Mouse (Mus musculus): ENCODE results near the gene Kcnq4. TPM values are rescaled to one million over a fixed set of nuclear protein-coding genes. Genes with fewer than 3 reads are reported as not detected.

Gene Kcnq4
- polyA plus RNA-seq, 1 experiment from 2014 or later = 1.6 TPM

- Histone ChIP-seq H3K27me3 (replicated peaks; ENCODE audit: control insufficient read depth, insufficient read depth, low read length) (no peaks in the 10 kb centered on the region), H3K4me2 (replicated peaks; ENCODE audit: low read depth) (no peak overlapping the region), H3K9me3 (ENCODE audit: control insufficient read depth) (no peaks in the 10 kb centered on the region), H3K4me3 (ENCODE audit: low read depth, low read length) (no peak overlapping the region), H3K9ac (ENCODE audit: low read depth, low read length) (no peak overlapping the region), H3K36me3 (ENCODE audit: control insufficient read depth, insufficient read depth) (no peaks in the 10 kb centered on the region), H3K4me1 (replicated peaks; ENCODE audit: control insufficient read depth, insufficient read depth, low read length) (no peaks in the 10 kb centered on the region), H3K27ac (ENCODE audit: low read depth, low read length) (no peak overlapping the region)
- TF ChIP-seq CTCF (IDR thresholded peaks at IDR 0.05; ENCODE audit: low read depth) = no peak
- no peak for ATAC-seq
- 59% methylated on average over 8 of the region's 8 CpGs for WGBS
Observed at GRCm38 (mm10) chr4:120674775-120675451, 73.5 kb downstream of the Kcnq4 start.

- Histone ChIP-seq H3K4me2 (replicated peaks; ENCODE audit: low read depth) (no peak overlapping the region), H3K27ac (ENCODE audit: low read depth, low read length) (no peak overlapping the region), H3K27me3 (replicated peaks; ENCODE audit: control insufficient read depth, insufficient read depth, low read length) (no peaks in the 10 kb centered on the region), H3K4me3 (ENCODE audit: low read depth, low read length) (no peak overlapping the region), H3K4me1 (replicated peaks; ENCODE audit: control insufficient read depth, insufficient read depth, low read length) (no peaks in the 10 kb centered on the region), H3K36me3 (ENCODE audit: control insufficient read depth, insufficient read depth) (no peaks in the 10 kb centered on the region), H3K9ac (ENCODE audit: low read depth, low read length) (no peak overlapping the region), H3K9me3 (ENCODE audit: control insufficient read depth) (no peaks in the 10 kb centered on the region)
- no peak for ATAC-seq
- no peak for TF ChIP-seq CTCF (IDR thresholded peaks at IDR 0.05; ENCODE audit: low read depth)
- WGBS = 86% methylated on average over 3 of the region's 3 CpGs
Observed at GRCm38 (mm10) chr4:120673606-120674005, 74.8 kb downstream of the Kcnq4 start.

- Histone ChIP-seq H3K4me3 (ENCODE audit: low read depth, low read length) (no peak overlapping the region), H3K27ac (ENCODE audit: low read depth, low read length) (no peak overlapping the region), H3K36me3 (ENCODE audit: control insufficient read depth, insufficient read depth) (no peaks in the 10 kb centered on the region), H3K9me3 (ENCODE audit: control insufficient read depth) (no peaks in the 10 kb centered on the region), H3K27me3 (replicated peaks; ENCODE audit: control insufficient read depth, insufficient read depth, low read length) (no peaks in the 10 kb centered on the region), H3K4me1 (replicated peaks; ENCODE audit: control insufficient read depth, insufficient read depth, low read length) (0 out of 2 replicates have a peak, but pooled peaks cover 5% of the 10 kb centered on the region), H3K9ac (ENCODE audit: low read depth, low read length) (no peak overlapping the region), H3K4me2 (replicated peaks; ENCODE audit: low read depth) (no peak overlapping the region)
- no peak for ATAC-seq
- no peak for TF ChIP-seq CTCF (IDR thresholded peaks at IDR 0.05; ENCODE audit: low read depth)
- 67% methylated on average over 12 of the region's 12 CpGs for WGBS
Observed at GRCm38 (mm10) chr4:120671046-120671445, 77.4 kb downstream of the Kcnq4 start.

- H3K36me3 ChIP-seq (ENCODE audit: control insufficient read depth, insufficient read depth) = no peaks in the 10 kb centered on the region
- H3K9ac ChIP-seq (ENCODE audit: low read depth, low read length) = no peak overlapping the region
- H3K27ac ChIP-seq (ENCODE audit: low read depth, low read length) = no peak overlapping the region
- no peak overlapping the region for H3K4me3 ChIP-seq (ENCODE audit: low read depth, low read length)
- no peaks in the 10 kb centered on the region for H3K27me3 ChIP-seq (replicated peaks; ENCODE audit: control insufficient read depth, insufficient read depth, low read length)
- 0 out of 2 replicates have a peak, but pooled peaks cover 5% of the 10 kb centered on the region for H3K4me1 ChIP-seq (replicated peaks; ENCODE audit: control insufficient read depth, insufficient read depth, low read length)
- H3K9me3 ChIP-seq (ENCODE audit: control insufficient read depth) = no peaks in the 10 kb centered on the region
- H3K4me2 ChIP-seq (replicated peaks; ENCODE audit: low read depth) = no peak overlapping the region
- 70% methylated on average over 5 of the region's 5 CpGs for WGBS
- TF ChIP-seq CTCF (IDR thresholded peaks at IDR 0.05; ENCODE audit: low read depth) = no peak
- no peak for ATAC-seq
Observed at GRCm38 (mm10) chr4:120669585-120669984, 78.8 kb downstream of the Kcnq4 start.

DNA sequence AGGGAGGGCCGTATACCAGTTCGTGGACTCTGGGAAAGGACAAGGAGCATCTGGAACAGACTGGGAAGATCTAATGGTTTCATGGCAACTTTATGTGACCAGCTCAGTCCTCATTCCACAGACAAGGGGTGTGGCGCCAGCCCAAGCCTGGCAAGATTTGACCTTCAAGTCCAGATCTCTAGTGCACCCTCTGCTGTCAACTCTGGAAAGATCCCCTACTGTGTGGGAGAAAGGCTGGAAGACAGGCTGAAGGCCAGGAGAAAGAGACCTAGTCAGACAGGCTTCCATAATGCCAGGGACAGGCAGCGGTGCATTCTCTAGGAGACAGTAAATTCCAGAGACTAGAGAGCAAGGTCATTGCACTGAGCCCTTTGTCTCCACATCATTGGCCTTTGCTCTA lies 79.9 kb downstream of the Kcnq4 start:
- H3K9ac ChIP-seq (ENCODE audit: low read depth, low read length) = no peak overlapping the region
- no peak overlapping the region for H3K4me2 ChIP-seq (replicated peaks; ENCODE audit: low read depth)
- no peaks in the 10 kb centered on the region for H3K36me3 ChIP-seq (ENCODE audit: control insufficient read depth, insufficient read depth)
- H3K27me3 ChIP-seq (replicated peaks; ENCODE audit: control insufficient read depth, insufficient read depth, low read length) = no peaks in the 10 kb centered on the region
- no peaks in the 10 kb centered on the region for H3K9me3 ChIP-seq (ENCODE audit: control insufficient read depth)
- no peak for ATAC-seq
- TF ChIP-seq CTCF (IDR thresholded peaks at IDR 0.05; ENCODE audit: low read depth) = peak; percentile 44
- H3K27ac ChIP-seq (ENCODE audit: low read depth, low read length) = no peak overlapping the region
- H3K4me3 ChIP-seq (ENCODE audit: low read depth, low read length) = no peak overlapping the region
- WGBS = 87% methylated on average over 4 of the region's 4 CpGs
- 0 out of 2 replicates have a peak, but pooled peaks cover 5% of the 10 kb centered on the region for H3K4me1 ChIP-seq (replicated peaks; ENCODE audit: control insufficient read depth, insufficient read depth, low read length)

DNA sequence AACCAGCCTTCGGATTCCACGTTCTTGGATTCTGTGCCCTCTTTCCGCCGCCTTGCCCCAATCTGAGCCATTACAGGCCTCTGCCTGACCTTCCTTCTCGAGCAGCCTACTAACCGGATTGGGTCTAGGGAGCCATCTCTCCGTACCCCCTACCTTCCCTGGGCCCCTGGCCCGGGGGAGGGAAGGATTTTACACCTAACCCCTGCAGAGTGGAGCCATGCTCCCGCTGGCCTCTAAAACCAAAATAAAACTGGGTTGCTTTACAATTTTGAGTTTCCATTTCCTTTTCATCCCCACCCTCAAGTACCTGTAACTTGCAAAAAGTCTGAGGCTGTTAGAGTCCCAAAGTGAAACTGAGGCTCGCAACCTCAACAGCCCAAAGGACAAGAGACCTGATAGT lies 80.9 kb downstream of the Kcnq4 start:
- Histone ChIP-seq H3K36me3 (ENCODE audit: control insufficient read depth, insufficient read depth) (no peaks in the 10 kb centered on the region), H3K9me3 (ENCODE audit: control insufficient read depth) (no peaks in the 10 kb centered on the region), H3K4me3 (ENCODE audit: low read depth, low read length) (peak overlapping the region; percentile 63), H3K4me1 (replicated peaks; ENCODE audit: control insufficient read depth, insufficient read depth, low read length) (0 out of 2 replicates have a peak, but pooled peaks cover 5% of the 10 kb centered on the region), H3K4me2 (replicated peaks; ENCODE audit: low read depth) (peak overlapping the region; percentile 100), H3K27me3 (replicated peaks; ENCODE audit: control insufficient read depth, insufficient read depth, low read length) (no peaks in the 10 kb centered on the region), H3K9ac (ENCODE audit: low read depth, low read length) (peak overlapping the region; percentile 60; the same call in 1 of the 2 replicates), H3K27ac (ENCODE audit: low read depth, low read length) (no peak overlapping the region)
- ATAC-seq = no peak
- 34% methylated on average over 10 of the region's 10 CpGs for WGBS
- no peak for TF ChIP-seq CTCF (IDR thresholded peaks at IDR 0.05; ENCODE audit: low read depth)
